Mouse (Mus musculus) frontal cortex, postnatal 14 days (tissue): ENCODE data around the gene Slc25a25.

Experiments
- DNase-seq, 2 experiments: peaks; one replicate each; pipeline ENCODE4 v3.0.0; 2022; ENCODE audit warnings: low spot score in 2 of 2

The Slc25a25 gene

DNA sequence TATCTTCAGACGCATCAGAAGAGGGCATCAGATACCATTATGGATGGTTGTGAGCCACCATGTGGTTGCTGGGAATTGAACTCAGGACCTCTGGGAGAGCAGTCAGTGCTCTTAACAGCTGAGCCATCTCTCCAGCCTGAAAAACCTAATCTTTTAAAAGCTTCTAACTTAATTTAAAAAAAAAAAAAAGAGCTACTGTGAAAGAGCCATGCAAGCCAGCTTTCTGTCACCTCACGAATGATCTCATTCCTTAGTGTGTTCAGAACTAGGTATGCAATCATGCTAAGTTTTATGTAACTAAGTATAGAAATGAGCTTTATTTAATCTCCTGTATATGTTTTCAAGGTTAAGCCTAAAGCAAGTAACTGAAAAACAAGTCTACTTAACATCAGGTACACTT, 8.4 kb upstream of the Slc25a25 start:
- DNase-seq, result no peak

DNA sequence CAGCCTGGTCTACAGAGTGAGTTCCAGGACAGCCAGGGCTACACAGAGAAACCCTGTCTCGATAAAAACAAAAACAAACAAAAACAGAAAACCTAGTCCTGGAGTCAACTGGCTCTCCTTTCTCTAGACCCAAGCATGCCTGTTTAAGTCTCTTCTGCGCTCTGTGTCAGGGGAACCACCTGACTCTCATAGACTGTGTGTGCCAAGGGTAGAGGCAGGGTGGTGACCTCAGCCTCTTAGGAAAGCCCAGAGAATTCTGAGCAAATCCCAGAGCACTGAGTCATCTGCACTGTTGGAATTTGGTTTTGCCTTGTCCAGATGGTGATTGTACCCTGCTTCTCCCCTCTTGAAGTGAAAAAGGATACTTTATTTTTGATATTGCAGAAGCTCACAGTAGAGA, 7.1 kb upstream of the Slc25a25 start:
- no peak for DNase-seq

DNA sequence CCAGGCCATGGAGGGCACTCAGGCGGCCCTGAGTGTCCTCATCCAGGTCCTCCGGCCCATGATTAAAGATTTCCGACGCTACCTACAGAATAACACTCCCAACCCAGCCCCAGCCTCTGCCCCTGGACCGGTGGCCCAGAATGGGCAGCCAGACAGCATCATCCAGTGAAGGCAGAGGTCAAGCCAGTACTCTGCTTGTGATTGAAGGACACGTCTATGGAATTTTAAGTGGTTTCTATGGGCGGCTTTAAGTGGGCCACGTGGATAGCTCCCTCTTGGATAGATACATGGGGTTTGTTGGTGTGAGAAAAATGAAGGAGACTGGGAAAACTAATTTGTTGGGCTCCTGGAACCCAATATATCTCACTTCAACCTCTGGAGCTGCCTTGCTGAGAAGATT, 3.9 kb upstream of the Slc25a25 start:
- DNase-seq, result no peak

DNA sequence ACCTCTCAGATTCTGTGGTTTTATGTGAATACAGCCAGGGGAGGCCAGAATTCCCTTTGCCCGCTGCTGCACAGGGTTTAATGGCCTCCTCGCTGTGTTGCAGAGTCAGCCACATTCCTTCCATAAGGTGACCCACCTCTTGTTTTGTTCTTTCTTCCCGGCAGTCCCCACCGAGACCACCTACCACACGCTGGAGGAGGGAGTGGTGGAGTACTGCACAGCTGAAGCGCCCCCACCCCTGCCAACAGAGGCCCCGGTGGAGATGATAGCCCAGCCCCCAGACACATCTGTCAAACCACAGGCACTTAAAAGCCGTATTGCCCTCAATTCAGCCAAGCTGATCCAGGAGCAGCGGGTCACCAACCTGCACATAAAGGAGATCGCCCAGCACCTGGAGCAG, 3.4 kb upstream of the Slc25a25 start:
- DNase-seq, result no peak

DNA sequence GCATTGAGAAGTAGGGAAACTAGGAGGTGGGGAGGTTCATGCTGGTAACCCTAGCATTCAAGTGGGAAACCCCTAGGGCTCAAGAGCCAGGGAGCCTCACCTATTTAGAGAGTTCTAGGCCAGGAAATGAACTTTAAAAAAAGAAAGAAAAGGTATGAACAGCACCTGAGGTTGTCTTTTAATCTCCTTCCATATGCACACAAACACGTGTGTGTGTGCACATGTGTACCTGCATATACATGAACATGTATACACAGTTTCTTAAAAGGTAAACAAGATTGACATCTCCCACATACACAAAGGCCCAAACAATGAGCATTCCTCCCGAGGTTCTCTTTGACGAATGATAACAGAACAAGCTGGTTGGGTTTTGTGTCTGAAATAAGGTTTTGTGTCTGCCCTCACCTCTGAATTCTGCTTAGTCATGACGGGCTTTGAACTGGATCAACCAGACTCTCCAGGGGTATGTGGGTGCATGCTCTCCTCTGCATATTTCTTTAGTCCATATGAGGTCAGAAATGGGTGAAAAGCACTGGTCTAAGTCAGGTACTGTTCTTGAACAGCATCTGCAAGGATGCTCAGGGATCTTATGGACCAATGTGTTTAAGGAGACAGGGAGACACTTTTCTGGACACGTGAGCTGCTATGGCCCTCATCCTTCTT, 2.5 kb upstream of the Slc25a25 start:
- no peak for DNase-seq

DNA sequence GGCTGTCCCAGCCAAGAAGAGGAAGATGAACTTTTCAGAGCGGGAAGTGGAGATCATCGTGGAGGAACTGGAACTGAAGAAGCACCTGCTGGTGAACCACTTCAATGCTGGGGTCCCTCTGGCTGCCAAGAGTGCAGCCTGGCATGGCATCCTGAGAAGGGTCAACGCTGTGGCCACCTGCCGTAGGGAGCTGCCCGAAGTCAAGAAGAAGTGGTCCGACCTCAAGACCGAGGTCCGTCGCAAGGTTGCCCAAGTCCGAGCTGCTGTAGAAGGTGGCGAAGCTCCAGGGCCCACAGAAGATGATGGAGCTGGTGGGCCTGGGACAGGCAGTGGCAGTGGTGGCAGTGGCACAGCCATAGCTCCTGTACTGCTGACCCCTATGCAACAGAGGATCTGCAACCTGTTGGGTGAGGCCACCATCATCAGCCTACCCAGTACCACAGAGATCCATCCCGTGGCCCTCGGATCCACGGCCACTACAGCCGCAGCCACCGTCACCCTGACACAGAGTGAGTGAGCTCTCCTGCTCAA, 1.3 kb upstream of the Slc25a25 start:
- peak in 1 of 2 experiments; percentile 58 for DNase-seq

DNA sequence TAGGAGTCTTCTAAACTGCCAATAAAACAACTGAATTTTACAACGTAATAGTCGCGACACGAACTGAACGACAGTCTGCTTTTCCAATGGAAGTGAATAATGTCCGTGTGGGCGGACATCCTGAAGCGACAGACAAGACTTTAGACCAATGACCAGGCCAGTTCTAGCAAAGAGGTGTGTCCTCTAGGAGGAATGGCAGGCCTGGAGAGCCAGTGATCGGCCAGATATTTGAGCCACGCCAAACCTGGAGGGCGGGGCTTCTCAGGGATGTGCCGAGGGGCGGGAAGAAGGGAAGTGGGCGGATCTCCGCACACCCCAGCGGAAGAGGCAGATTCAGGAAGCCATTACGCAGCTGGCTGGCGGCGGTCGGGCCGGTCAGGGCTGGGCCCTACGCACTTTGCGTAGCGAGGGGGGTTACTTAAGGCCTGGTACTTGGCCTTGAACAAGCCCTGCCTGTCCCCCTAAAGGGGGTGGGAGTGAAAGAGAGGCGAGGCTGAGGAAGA, 676 bp upstream of the Slc25a25 start:
- DNase-seq, result peak; percentile 96 to 99

DNA sequence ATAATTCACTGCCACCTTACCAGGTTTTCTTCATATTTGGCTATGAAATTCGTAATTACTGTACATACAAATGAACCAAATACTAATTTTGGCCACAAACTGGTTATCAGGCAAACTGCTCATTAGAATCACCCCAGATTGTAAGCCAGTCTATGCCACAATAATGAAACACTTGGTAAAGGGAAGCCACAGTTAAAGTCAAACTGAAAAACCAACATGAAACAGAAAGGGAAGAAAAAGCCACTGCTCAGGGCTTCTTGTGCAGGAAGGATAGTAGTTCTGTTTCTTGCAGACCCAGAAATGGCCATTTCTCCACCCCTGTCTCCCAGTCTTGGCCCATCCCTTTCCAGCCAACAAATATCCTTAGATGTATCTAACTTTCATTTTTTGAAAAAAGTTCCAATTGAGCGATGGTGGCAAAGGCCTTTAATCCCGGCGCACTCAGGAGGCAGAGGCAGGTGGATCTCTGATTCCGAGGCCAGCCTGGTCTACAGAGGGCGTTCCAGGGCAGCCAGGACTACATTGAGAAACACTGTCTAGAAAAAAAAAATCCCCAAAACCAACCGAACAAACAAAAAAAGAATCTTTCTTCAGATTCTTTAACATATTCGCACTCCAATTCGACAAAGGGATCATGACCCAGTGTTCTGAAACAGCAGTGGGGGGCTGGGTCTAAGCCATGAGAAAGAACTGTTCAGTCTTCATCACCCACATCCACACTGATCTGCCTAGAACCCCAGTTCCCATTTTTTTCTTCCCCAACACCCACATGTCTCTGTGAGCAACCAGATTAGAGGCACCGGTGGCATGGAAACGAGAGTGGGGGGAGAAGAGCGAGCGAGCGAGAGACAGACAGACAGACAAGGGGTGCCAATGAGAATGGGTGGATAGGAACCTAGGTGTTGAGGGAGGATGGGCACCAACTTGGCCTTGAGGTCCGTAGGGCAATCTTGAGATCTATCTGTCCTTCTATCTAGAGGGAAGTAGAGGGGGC, 1.2 kb downstream of the Slc25a25 start, which contains the start of gene Naif1:
Gene Naif1, plus strand, starts transcription at position 697 of the 994 bp plus-strand sequence.
- DNase-seq, result peak in 1 of 2 experiments; percentile 34

DNA sequence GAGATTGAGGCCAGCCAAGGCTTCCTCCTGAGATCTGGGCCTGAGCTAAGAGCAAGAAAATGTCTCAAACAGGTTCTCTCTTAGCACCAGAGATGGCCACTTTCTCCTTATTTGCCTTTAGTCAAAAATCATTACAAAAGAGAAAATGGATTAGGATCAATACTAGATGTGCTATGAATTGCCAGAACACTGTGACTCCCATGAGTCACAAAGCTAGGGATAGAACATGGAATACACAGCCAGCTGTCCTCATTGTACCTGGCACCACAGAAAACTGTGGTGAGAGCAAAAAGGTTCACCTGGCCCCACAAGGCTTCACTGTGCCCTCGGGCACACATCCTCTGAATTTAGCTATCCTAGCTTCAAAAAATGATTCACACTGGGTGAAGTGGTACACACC, 2.8 kb downstream of the Slc25a25 start:
- no peak for DNase-seq

DNA sequence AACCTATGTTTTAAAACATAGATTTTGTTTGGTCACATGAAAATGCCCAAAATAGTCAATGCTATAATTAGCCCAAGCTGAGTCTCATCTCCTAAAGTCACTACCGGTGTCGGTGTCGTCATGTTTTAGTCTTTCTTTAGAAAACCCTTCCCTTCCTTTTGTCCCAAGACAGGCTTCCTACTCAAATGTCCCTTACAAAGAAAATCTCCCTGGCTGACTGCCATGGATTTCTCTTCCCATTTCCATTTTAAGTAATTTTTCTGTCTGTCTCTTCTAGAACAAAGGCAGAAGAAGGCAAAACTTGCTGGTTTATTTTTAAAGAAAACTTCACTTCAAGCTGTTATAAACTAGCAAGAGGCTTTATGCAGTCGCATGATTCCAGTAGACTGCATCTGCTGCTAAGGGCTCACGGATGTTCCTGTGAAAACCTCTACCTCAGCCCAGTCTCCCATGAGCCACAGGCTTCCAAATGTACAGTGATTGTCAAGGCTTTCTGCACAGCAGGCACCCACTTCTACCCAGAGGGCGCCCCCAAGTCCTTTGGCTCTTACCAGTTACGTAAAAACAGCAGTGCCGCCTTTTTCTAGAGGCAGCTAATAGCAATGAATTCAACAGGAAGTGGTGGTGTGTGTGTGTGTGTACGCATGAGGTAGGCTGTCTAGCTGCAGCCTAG, 3.8 kb downstream of the Slc25a25 start:
- DNase-seq, result no peak

DNA sequence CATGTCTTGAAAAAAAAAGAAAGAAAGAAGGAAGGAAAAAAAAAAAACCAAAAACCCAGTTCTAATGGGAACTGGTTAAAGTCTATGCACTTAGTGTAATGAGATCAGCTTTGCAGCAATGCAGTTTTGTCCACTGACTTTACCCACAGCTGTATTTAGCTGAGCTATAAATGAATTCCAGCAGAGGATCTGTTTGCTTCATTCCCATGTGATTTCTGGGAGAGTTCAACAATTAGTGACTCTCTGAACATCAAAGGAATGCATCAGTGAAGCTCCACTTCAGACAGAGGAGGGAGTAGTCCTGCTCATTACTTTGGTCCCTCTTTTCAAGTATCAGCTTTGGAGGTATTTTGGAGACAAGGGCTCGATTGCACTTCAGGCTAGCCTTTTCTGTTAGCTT, 5.7 kb downstream of the Slc25a25 start:
- no peak for DNase-seq

DNA sequence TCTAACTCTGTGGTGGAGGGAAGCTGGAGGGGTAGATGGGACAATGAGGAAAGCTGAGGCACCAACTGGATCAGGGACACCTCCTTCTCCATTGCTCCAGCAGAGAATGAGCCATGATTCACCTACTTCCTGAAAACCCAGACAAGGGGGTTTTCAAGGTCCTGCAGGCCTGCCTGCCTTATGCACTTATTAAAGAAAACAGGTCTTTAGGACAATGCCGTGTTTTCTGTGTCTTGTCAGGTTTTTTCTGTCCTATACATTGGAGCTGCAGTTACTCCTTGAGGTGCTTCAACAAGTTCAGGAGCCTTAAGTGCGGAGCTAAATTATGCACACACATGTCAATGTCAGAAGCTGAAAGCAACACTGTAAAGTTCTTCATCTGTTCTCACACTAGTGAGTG, 9.7 kb downstream of the Slc25a25 start:
- DNase-seq, result no peak

DNA sequence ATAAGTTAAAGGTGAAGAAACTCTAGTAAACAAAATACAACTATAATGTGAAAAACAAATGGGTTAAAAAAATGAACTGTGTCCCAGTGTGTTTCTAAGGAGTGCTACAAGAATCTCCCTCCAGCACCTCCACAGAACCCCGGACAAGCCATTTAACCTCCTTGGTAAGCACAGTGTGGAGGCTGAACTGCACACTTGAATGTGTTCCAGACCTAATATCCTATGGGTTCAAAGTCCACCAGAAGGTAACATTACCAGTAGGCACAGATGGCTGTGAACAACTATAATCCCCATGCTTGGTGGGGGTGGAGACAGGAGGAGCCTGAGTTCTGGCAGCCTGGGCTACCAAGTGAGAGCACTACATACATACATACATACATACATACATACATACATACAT, 10.6 kb downstream of the Slc25a25 start:
- no peak for DNase-seq

DNA sequence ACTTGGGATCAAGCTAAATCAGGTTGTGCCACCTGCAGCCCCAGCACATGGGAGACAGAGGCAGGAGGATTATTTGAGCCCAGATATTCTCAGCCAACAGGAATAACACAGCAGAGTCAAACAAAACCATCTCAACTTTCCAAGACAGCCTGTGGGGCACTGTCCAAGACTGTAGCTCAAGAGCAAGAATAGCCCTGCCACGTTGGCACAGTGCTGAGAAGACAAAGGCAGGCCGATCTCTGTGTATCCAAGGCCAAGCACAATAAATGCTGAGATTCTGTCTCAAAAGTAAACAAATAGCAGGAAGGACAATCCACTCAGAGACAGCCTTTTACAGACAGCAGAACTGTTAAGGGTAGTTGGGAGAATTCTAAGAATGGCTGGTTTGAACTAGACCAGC, 11.1 kb downstream of the Slc25a25 start:
- DNase-seq, result no peak

DNA sequence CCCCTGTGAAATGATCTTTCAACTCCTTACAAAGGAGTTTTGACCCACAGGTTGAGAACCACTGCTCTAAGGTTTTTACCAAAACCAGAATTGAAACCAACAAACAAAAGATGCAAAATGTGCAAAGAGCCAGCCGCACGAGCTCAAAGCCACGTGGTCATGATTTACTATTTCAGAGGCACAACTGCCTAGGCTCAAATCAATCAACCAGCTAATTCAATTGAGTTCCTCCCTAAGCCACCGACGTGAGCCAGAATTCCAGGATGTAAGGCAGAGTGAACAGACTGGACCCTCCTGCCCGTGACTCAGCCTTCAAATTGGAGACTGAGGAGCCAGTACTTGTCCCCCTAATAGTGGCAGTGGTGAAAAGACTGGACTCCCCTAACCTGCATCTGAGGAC, 12.1 kb downstream of the Slc25a25 start:
- DNase-seq, result no peak

DNA sequence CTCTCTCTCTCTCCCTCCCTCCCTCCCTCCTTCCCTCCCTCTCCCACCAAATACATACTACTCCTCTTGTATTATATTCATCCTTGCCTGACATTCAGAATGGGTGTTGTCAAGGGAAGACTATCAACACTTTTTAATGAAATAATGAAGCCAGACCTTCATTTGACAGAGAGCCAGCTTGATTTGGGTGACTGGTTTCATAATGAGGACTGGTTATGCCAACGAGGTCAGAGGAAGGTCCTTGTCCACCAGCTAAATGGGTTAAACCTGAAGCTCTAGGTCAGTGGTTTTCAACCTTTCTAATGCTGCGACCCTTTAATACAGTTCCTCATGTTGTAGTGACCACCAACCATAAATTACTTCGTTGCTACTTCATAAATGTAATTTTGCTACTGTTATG, 12.5 kb downstream of the Slc25a25 start:
- DNase-seq, result no peak

DNA sequence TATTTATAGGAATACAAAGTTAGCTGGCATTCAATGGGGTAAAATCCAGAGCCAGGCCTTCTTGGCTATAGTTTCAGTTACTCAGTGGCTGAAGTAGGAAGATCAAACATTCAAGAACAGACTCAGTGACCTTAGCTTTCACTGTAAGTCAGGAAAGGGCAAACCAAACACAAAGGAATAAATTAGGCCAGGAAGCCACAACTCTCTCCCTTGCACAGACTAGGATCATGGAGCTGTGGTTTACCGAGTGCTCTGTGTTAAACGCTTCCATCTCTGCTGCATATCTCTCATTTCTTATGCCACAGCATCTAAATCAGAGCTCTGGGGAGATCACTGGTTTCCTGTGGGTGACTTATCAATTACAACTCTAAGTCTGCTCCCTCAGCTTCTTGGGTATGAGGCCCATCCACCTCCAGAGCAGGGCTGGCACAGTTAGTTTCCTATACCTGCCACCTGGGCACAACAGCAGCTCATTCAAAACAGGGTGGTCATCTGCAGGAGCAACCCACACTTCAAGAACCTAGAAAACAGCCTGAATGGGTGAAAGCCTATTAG, 13.6 kb downstream of the Slc25a25 start:
- DNase-seq, result no peak

DNA sequence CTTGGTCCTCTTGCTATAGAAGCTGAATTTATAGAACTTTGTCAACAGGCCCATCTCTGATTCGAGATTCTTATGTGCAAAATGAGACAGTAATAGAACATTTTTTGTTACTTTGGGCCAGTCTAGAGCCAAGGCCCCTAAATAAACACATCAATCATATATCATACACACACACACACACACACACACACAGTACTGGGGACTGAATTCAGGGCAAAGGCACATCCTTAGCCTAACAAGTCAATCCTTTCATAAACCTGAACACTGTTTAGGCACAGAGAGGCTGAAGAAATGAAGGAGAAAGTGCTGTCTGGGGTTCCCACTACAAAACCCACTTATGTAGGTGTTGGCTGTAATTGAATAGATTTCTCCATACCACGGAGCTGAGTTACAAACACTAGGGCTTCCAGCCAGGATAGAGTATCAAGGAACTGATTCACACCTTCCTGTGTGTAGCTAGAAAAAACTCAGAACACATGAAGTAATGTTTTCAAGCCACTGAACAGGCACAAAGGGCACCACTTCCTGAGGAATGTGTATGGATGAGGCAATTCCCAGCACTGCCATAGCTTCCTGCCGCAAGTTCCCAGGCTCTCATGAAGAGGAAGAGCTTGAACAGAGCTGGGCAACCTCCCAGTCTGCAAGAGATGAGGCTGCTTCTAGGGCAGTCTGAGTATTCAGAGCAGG, 14.4 kb downstream of the Slc25a25 start:
- DNase-seq, result no peak

DNA sequence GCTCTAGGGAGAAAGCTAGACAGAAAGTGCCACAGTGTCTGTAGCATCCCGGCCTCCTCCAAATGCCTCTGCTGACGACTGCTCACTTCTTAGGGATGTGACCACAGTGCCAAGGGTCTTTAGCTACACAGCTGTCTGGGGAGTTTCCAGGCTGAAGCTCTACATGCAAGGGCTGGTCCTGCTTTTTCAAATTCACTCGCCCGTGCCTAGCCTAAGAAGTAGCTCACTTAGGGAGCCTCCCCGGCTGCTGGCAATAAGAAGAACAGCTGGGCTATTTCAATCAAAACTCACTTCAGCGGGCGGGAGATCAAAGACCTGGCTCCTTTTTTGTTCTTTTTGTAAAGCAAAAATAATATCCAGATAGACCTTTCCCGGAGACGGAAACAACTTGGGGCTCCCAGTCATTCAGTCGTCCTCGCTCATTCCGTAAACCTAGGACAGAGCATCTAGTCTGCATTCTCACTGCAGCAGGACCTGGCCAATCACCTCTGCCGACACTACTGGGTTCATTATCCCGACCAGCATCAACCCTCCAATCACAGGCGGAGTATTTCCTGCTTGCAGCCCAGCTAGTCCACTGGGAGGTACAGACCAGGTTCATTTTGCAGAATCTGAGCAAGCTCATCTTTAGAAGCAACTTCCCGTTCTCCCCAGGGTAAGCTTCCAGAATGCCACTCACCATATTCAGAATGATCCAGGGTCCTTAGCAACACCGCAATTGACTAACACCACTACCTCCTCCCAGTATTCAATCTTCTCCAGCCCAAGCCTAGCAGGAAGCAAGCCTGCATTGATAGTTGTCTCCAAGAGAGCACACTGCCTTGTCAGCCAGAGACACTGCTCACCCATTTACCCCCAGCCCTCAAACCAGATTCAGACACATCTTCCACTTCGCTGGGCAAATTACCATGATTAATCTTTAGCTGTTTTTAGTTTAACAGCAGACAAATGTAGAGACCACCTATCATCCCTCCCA, 20.3 kb downstream of the Slc25a25 start:
- DNase-seq, result peak; percentile 74 to 85
